Mouse (Mus musculus) cerebellum, adult 2 months (tissue): ENCODE data around the gene Anapc15-ps.

Experiments used
- CTCF ChIP-seq: fragments of 200-500 bp; IDR thresholded peaks from 2 replicates; pipeline ENCODE4 v1.5.1; 2011; ENCODE audit warnings: low read depth, mild to moderate bottlenecking, control low read depth, low read length, moderate library complexity, borderline replicate concordance; ENCODE audit not compliant: insufficient read depth
- POLR2A ChIP-seq: fragments of 200-500 bp; IDR thresholded peaks from 2 replicates; pipeline ENCODE4 v1.6.1; 2011; ENCODE audit warnings: low read length, control low read depth, borderline replicate concordance; ENCODE audit not compliant: insufficient read depth

DNA sequence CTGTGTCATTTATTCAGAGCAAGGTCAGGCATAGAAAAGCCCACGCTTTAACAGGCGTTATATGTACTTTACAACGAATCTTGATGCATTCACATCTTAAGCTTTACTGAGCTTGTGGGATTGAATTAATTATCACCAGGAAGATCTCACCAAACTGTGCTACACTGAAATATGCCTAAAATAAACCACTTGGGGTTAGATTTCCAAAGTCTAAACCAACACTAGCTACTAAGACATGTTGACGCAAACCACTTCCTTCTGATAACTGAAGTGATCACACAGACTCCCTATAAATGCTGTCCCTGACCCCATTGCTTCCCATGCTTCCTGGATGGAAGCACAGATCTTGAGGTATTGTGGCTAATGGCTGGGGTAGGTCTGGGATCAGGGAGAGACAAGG, 8.2 kb upstream of the Anapc15-ps start:
- no peak for TF ChIP-seq CTCF
- no peak for TF ChIP-seq POLR2A
